Mouse (Mus musculus) kidney, adult 2 months (tissue): Measurements from ENCODE around the gene Dock4.

Experiments used
- CTCF ChIP-seq: fragments of 200-500 bp; conservative IDR thresholded peaks from 2 replicates; pipeline ENCODE4 v1.5.1; 2011; ENCODE audit warnings: low read depth, mild to moderate bottlenecking, control low read depth, low read length, moderate library complexity, mixed read lengths; ENCODE audit not compliant: insufficient read depth, insufficient read length
- POLR2A ChIP-seq: fragments of 200-500 bp; IDR thresholded peaks from one replicate; pipeline ENCODE4 v1.6.1; 2011; ENCODE audit warnings: low read depth, low read length, control low read depth

GRCm38 (mm10) chr12:40538780-40539179, 93.0 kb downstream of the Dock4 start:
- no peak for TF ChIP-seq CTCF
- TF ChIP-seq POLR2A = no peak
